Mouse (Mus musculus) kidney, adult 2 months (tissue): ENCODE data around the gene Atf3.

Source experiments
- CTCF ChIP-seq: fragments of 200-500 bp; conservative IDR thresholded peaks from 2 replicates; pipeline ENCODE4 v1.5.1; 2011; ENCODE audit warnings: low read depth, mild to moderate bottlenecking, control low read depth, low read length, moderate library complexity, mixed read lengths; ENCODE audit not compliant: insufficient read depth, insufficient read length
- POLR2A ChIP-seq: fragments of 200-500 bp; IDR thresholded peaks from one replicate; pipeline ENCODE4 v1.6.1; 2011; ENCODE audit warnings: low read depth, low read length, control low read depth

DNA sequence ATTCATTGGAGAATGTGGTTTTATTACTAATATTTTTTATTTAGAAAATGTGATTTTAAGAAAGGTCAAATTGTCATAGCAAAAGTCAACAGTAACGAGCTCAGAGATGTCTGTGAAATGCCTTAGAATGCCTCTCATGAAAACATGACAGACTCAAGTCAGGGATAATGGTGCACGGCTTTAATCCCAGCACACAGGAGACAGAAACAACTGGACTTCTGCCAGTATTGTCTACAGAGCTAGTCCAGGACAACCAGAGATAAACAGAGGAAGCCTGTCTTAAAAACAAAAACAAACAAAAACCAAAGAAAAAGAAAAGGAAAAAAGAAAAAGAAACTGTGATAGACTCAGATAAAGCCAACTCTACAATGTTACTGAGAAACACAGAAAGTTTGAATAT is 6.7 kb downstream of the Atf3 start:
- TF ChIP-seq CTCF (no peak), POLR2A (no peak)
